Mouse (Mus musculus) embryonic facial prominence, embryonic 11.5 days (tissue): ENCODE data around the gene Acbd4. TPM values are rescaled to one million over a fixed set of nuclear protein-coding genes. Genes with fewer than 3 reads are reported as not detected.
A peak's percentile ranks its signal among the peaks of the same experiment; 100 is the strongest.

Experiments used
- ATAC-seq: fragments of 200-750 bp; cut with Nextera tagmentation; replicated peaks from 2 replicates; pipeline ENCODE4 v1.8.0; 2017; ENCODE audit warnings: low read depth; ENCODE audit not compliant: insufficient number of reproducible peaks, low FRiP score, low TSS enrichment
- DNase-seq: peaks from one replicate; pipeline ENCODE4 v3.0.0-alpha.2; 2015; ENCODE audit warnings: low spot score
- H3K27ac ChIP-seq: fragments of 300-500 bp; sonication (generic); replicated peaks from 2 replicates; pipeline ENCODE4 v1.5.1; 2014; ENCODE audit warnings: mild to moderate bottlenecking, low read depth, low read length, control low read depth
- H3K27me3 ChIP-seq: fragments of 300-500 bp; sonication (generic); 2 replicates; pipeline ENCODE4 v1.6.1; 2014; ENCODE audit warnings: mild to moderate bottlenecking, low read length, moderate library complexity, mixed read lengths; ENCODE audit not compliant: control insufficient read depth, insufficient read depth
- H3K36me3 ChIP-seq: fragments of 300-500 bp; sonication (generic); replicated peaks from 2 replicates; pipeline ENCODE4 v1.6.1; 2014; ENCODE audit warnings: low read depth, mild to moderate bottlenecking, low read length, moderate library complexity, mixed read lengths; ENCODE audit not compliant: control insufficient read depth, insufficient read depth
- H3K4me1 ChIP-seq: fragments of 300-500 bp; sonication (generic); 2 replicates; pipeline ENCODE4 v1.6.1; 2014; ENCODE audit warnings: low read length, mixed read lengths; ENCODE audit not compliant: control insufficient read depth, insufficient read depth
- H3K4me2 ChIP-seq: fragments of 300-500 bp; sonication (generic); 2 replicates; pipeline ENCODE4 v1.6.1; 2014; ENCODE audit warnings: low read depth, mild to moderate bottlenecking, control low read depth, low read length, moderate library complexity
- H3K4me3 ChIP-seq: fragments of 300-500 bp; sonication (generic); 2 replicates; pipeline ENCODE4 v1.5.1; 2014; ENCODE audit warnings: low read depth, low read length, control low read depth
- H3K9ac ChIP-seq: fragments of 300-500 bp; sonication (generic); replicated peaks from 2 replicates; pipeline ENCODE4 v1.6.1; 2014; ENCODE audit warnings: mild to moderate bottlenecking, control low read depth, low read length
- H3K9me3 ChIP-seq: fragments of 300-500 bp; sonication (generic); replicated peaks from 2 replicates; pipeline ENCODE4 v1.6.1; 2016; ENCODE audit warnings: mild to moderate bottlenecking, low read length, inconsistent platforms, mixed read lengths; ENCODE audit not compliant: control insufficient read depth
- WGBS: fragments of 180-500 bp; shearing (Covaris S2); extraction: QIAGEN DNeasy Blood & Tissue Kit; methylation state at CpG from one replicate; pipeline ENCODE4 v1.1.7; 2014; 5-methylcytosine and 5-hydroxymethylcytosine counted together
- polyA plus RNA-seq: library from polyadenylated mRNA; unstranded; fragments of >200 nt; fragmentation: Nextera tagmentation; extraction: Ambion mirVana; gene quantifications from 2 replicates; pipeline ENCODE4 v1.2.1, GENCODE M21; 2014

Gene Acbd4
- polyA plus RNA-seq, 1 experiment from 2014 or later = 7.8 TPM

- no peak overlapping the region for H3K9ac ChIP-seq
- no peaks in the 10 kb centered on the region; the same call in 1 of the 2 replicates for H3K4me1 ChIP-seq
- no peaks in the 10 kb centered on the region for H3K9me3 ChIP-seq
- DNase-seq = no peak
- H3K27ac ChIP-seq = no peak overlapping the region
- 72% methylated on average over 20 of the region's 20 CpGs for WGBS
- peaks cover 7% of the 10 kb centered on the region for H3K27me3 ChIP-seq
- H3K36me3 ChIP-seq = no peaks in the 10 kb centered on the region
- H3K4me3 ChIP-seq = no peak overlapping the region
- H3K4me2 ChIP-seq = no peak overlapping the region
- ATAC-seq = no peak
Measured at GRCm38 (mm10) chr11:103093862-103094833, 7.3 kb upstream of the Acbd4 start.

GRCm38 (mm10) chr11:103095107-103095670 is 6.3 kb upstream of the Acbd4 start:
- no peaks in the 10 kb centered on the region for H3K9me3 ChIP-seq
- H3K4me2 ChIP-seq = no peak overlapping the region
- H3K4me3 ChIP-seq = no peak overlapping the region
- ATAC-seq = no peak
- DNase-seq = no peak
- H3K36me3 ChIP-seq = no peaks in the 10 kb centered on the region
- no peaks in the 10 kb centered on the region; the same call in 1 of the 2 replicates for H3K4me1 ChIP-seq
- WGBS = 62% methylated on average over 9 of the region's 9 CpGs
- no peak overlapping the region for H3K9ac ChIP-seq
- peaks cover 15% of the 10 kb centered on the region for H3K27me3 ChIP-seq
- H3K27ac ChIP-seq = no peak overlapping the region

- Histone ChIP-seq H3K9ac (no peak overlapping the region), H3K36me3 (no peaks in the 10 kb centered on the region), H3K27ac (no peak overlapping the region), H3K9me3 (no peaks in the 10 kb centered on the region), H3K4me2 (no peak overlapping the region), H3K4me3 (no peak overlapping the region), H3K27me3 (peaks cover 19% of the 10 kb centered on the region), H3K4me1 (no peaks in the 10 kb centered on the region; the same call in 1 of the 2 replicates)
- ATAC-seq = no peak
- DNase-seq = no peak
- WGBS = 89% methylated on average over 6 of the region's 6 CpGs
Measured at GRCm38 (mm10) chr11:103095801-103096200, 5.7 kb upstream of the Acbd4 start.

GRCm38 (mm10) chr11:103096979-103097894 is 4.2 kb upstream of the Acbd4 start:
- no peak overlapping the region for H3K27ac ChIP-seq
- H3K4me2 ChIP-seq = peak overlapping the region; percentile 13; the same call in 1 of the 2 replicates
- peaks cover 27% of the 10 kb centered on the region for H3K27me3 ChIP-seq
- H3K36me3 ChIP-seq = no peaks in the 10 kb centered on the region
- H3K4me3 ChIP-seq = no peak overlapping the region
- no peaks in the 10 kb centered on the region; the same call in 1 of the 2 replicates for H3K4me1 ChIP-seq
- no peak for ATAC-seq
- no peak overlapping the region for H3K9ac ChIP-seq
- DNase-seq = peak; percentile 45
- WGBS = 16% methylated on average over 22 of the region's 22 CpGs
- H3K9me3 ChIP-seq = no peaks in the 10 kb centered on the region

GRCm38 (mm10) chr11:103098531-103099190 is 2.8 kb upstream of the Acbd4 start:
- Histone ChIP-seq H3K4me1 (no peaks in the 10 kb centered on the region; the same call in 1 of the 2 replicates), H3K4me3 (no peak overlapping the region), H3K4me2 (no peak overlapping the region), H3K27me3 (peaks cover 29% of the 10 kb centered on the region), H3K27ac (no peak overlapping the region), H3K9me3 (no peaks in the 10 kb centered on the region), H3K9ac (no peak overlapping the region), H3K36me3 (no peaks in the 10 kb centered on the region)
- DNase-seq (no peak), ATAC-seq (no peak)
- 61% methylated on average over 11 of the region's 11 CpGs for WGBS

GRCm38 (mm10) chr11:103099352-103099940 is 2.0 kb upstream of the Acbd4 start:
- Histone ChIP-seq H3K36me3 (no peaks in the 10 kb centered on the region), H3K4me3 (no peak overlapping the region), H3K9ac (no peak overlapping the region), H3K27ac (no peak overlapping the region), H3K4me2 (no peak overlapping the region), H3K4me1 (no peaks in the 10 kb centered on the region; the same call in 1 of the 2 replicates), H3K9me3 (no peaks in the 10 kb centered on the region), H3K27me3 (peaks cover 29% of the 10 kb centered on the region)
- DNase-seq (no peak), ATAC-seq (no peak)
- 41% methylated on average over 12 of the region's 12 CpGs for WGBS

- ATAC-seq (no peak), DNase-seq (no peak)
- H3K4me1 ChIP-seq = no peaks in the 10 kb centered on the region; the same call in 1 of the 2 replicates
- no peak overlapping the region for H3K4me3 ChIP-seq
- H3K4me2 ChIP-seq = no peak overlapping the region
- H3K9me3 ChIP-seq = no peaks in the 10 kb centered on the region
- H3K9ac ChIP-seq = no peak overlapping the region
- no peak overlapping the region for H3K27ac ChIP-seq
- no peaks in the 10 kb centered on the region for H3K36me3 ChIP-seq
- peaks cover 29% of the 10 kb centered on the region for H3K27me3 ChIP-seq
- WGBS = 75% methylated on average over 8 of the region's 8 CpGs
Measured at GRCm38 (mm10) chr11:103100361-103100760, 1.1 kb upstream of the Acbd4 start.
